Mouse (Mus musculus) ES-Bruce4 (cell line): ENCODE results near the gene Selp. TPM values are rescaled to one million over a fixed set of nuclear protein-coding genes. Genes with fewer than 3 reads are reported as not detected.

Source experiments
- H3K27ac ChIP-seq: 2 replicates; pipeline ENCODE4 v1.5.1; 2012; ENCODE audit warnings: low read length, inconsistent platforms; ENCODE audit not compliant: insufficient read depth
- H3K27me3 ChIP-seq: 2 replicates; pipeline ENCODE4 v1.6.1; 2012; ENCODE audit warnings: mild to moderate bottlenecking, low read length, inconsistent platforms; ENCODE audit not compliant: control insufficient read depth, poor library complexity, insufficient read depth, severe bottlenecking
- H3K36me3 ChIP-seq: 2 replicates; pipeline ENCODE4 v1.6.1; 2012; ENCODE audit warnings: inconsistent platforms, mild to moderate bottlenecking, low read length, moderate library complexity; ENCODE audit not compliant: control insufficient read depth, poor library complexity, insufficient read depth, severe bottlenecking
- H3K4me1 ChIP-seq: one replicate; pipeline ENCODE4 v1.8.1; 2011; ENCODE audit warnings: low read length; ENCODE audit not compliant: control insufficient read depth, insufficient read depth
- H3K4me3 ChIP-seq: 2 replicates; pipeline ENCODE4 v1.5.1; 2011; ENCODE audit warnings: low read depth, mild to moderate bottlenecking, low read length
- H3K9ac ChIP-seq: 2 replicates; pipeline ENCODE4 v1.6.1; 2012; ENCODE audit warnings: low read depth, mild to moderate bottlenecking, inconsistent platforms; ENCODE audit not compliant: poor library complexity, severe bottlenecking
- H3K9me3 ChIP-seq: replicated peaks from 2 replicates; pipeline ENCODE4 v1.6.1; 2012; ENCODE audit warnings: mild to moderate bottlenecking, low read length, inconsistent platforms; ENCODE audit not compliant: control insufficient read depth, poor library complexity, insufficient read depth, severe bottlenecking
- CTCF ChIP-seq: IDR thresholded peaks from one replicate; pipeline ENCODE4 v1.8.1; 2011; ENCODE audit warnings: low read depth, low read length
- EP300 ChIP-seq: IDR thresholded peaks from 2 replicates; pipeline ENCODE4 v1.6.1; 2011; ENCODE audit warnings: low read depth, low read length; ENCODE audit not compliant: insufficient read depth
- POLR2A ChIP-seq: IDR thresholded peaks from one replicate; pipeline ENCODE4 v1.8.1; 2011; ENCODE audit warnings: low read length; ENCODE audit not compliant: insufficient read depth
- polyA plus RNA-seq: library from polyadenylated mRNA; stranded (reverse); fragments of >200 nt; gene quantifications from 2 replicates; pipeline ENCODE4 v1.2.4, GENCODE M21; 2011; ENCODE audit warnings: low read depth; ENCODE audit not compliant: missing spikeins, insufficient read depth, insufficient read length

The Selp gene
- polyA plus RNA-seq, 1 experiment: 0.76 TPM

GRCm38 (mm10) chr1:164135960-164136359 is 20.9 kb downstream of the Selp start:
- no peak for TF ChIP-seq EP300
- no peak for TF ChIP-seq POLR2A
- TF ChIP-seq CTCF: no peak
- Histone ChIP-seq H3K4me1 (no peaks in the 10 kb centered on the region), H3K9ac (no peak overlapping the region), H3K27ac (no peak overlapping the region), H3K36me3 (no peaks in the 10 kb centered on the region), H3K4me3 (no peak overlapping the region), H3K27me3 (no peaks in the 10 kb centered on the region), H3K9me3 (no peaks in the 10 kb centered on the region)

- no peaks in the 10 kb centered on the region for H3K9me3 ChIP-seq
- no peaks in the 10 kb centered on the region for H3K4me1 ChIP-seq
- no peaks in the 10 kb centered on the region for H3K36me3 ChIP-seq
- H3K4me3 ChIP-seq: no peak overlapping the region
- H3K27me3 ChIP-seq: no peaks in the 10 kb centered on the region
- H3K9ac ChIP-seq: no peak overlapping the region
- TF ChIP-seq CTCF (no peak), EP300 (no peak), POLR2A (no peak)
- no peak overlapping the region for H3K27ac ChIP-seq
Measured at GRCm38 (mm10) chr1:164136636-164137035, 21.6 kb downstream of the Selp start.

- no peaks in the 10 kb centered on the region for H3K27me3 ChIP-seq
- H3K9ac ChIP-seq: no peak overlapping the region
- no peaks in the 10 kb centered on the region for H3K9me3 ChIP-seq
- no peak overlapping the region for H3K4me3 ChIP-seq
- H3K4me1 ChIP-seq: no peaks in the 10 kb centered on the region
- H3K36me3 ChIP-seq: no peaks in the 10 kb centered on the region
- H3K27ac ChIP-seq: no peak overlapping the region
- no peak for TF ChIP-seq POLR2A
- peak; percentile 96 for TF ChIP-seq CTCF
Measured at GRCm38 (mm10) chr1:164138365-164139130, 23.5 kb downstream of the Selp start.

- H3K9me3 ChIP-seq: no peaks in the 10 kb centered on the region
- no peaks in the 10 kb centered on the region for H3K27me3 ChIP-seq
- no peaks in the 10 kb centered on the region for H3K4me1 ChIP-seq
- no peaks in the 10 kb centered on the region for H3K36me3 ChIP-seq
- H3K9ac ChIP-seq: no peak overlapping the region
- TF ChIP-seq CTCF (no peak), POLR2A (no peak), EP300 (no peak)
- no peak overlapping the region for H3K27ac ChIP-seq
- no peak overlapping the region for H3K4me3 ChIP-seq
Measured at GRCm38 (mm10) chr1:164139464-164139863, 24.4 kb downstream of the Selp start.

GRCm38 (mm10) chr1:164149083-164149482 is 34.0 kb downstream of the Selp start:
- Histone ChIP-seq H3K4me3 (peak overlapping the region; percentile 57), H3K9ac (no peak overlapping the region), H3K4me1 (no peaks in the 10 kb centered on the region), H3K36me3 (no peaks in the 10 kb centered on the region), H3K27me3 (no peaks in the 10 kb centered on the region), H3K27ac (no peak overlapping the region), H3K9me3 (no peaks in the 10 kb centered on the region)
- TF ChIP-seq EP300: no peak
- TF ChIP-seq CTCF: no peak
- TF ChIP-seq POLR2A: no peak

GRCm38 (mm10) chr1:164151387-164152088 is 36.5 kb downstream of the Selp start, which contains the start of gene F5:
F5 (plus strand) TSS chr1:164151838.
- peak within 1 kb of the TSS; percentile 28 for H3K4me3 ChIP-seq

More at GRCm38 (mm10) chr1:164151387-164152088, 36.5 kb downstream of the Selp start, which contains the start of gene F5:
- Histone ChIP-seq H3K27me3 (no peaks in the 10 kb centered on the region), H3K9me3 (no peaks in the 10 kb centered on the region), H3K36me3 (no peaks in the 10 kb centered on the region), H3K27ac (no peak within 1 kb of the TSS), H3K4me1 (no peaks in the 10 kb centered on the region), H3K9ac (no peak within 1 kb of the TSS)
- TF ChIP-seq CTCF: no peak
- TF ChIP-seq EP300: no peak
- TF ChIP-seq POLR2A: no peak
